Mouse (Mus musculus): ENCODE data around the gene Eda.
"Not testable (repeated sequence)": the region's sequence is repeated elsewhere in the genome, so short reads cannot be mapped to it uniquely, and the experiment has no call there.

DNA sequence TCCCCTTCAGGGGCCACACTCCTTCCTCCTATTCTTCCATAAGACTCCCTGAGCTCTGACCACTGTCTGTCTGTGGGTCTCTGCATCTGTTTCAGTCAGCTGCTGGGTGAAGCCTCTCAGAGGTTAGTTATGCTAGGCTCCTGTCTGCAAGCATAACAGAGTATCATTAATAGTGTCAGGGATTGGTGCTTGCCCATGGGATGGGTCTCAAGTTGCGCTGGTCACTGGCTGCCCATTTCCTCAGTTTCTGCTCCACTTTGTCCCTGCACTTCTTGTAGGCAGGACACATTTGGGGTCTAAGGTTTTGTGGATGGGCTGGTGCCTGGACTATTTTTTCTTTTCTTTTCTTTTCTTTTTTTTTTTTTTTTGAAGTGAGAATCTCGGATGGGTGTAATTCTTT is 467.2 kb downstream of the Eda start, which contains the start of gene Awat2:
- not testable (repeated sequence) for TF ChIP-seq POLR2A, CTCF (IDR thresholded peaks at IDR 0.05; ENCODE audit: insufficient read depth, low read depth, low read length)

Data from olfactory bulb, adult 2 months (tissue).